Mouse (Mus musculus): ENCODE data around the gene Il1r1. TPM values are rescaled to one million over a fixed set of nuclear protein-coding genes. Genes with fewer than 3 reads are reported as not detected.

The Il1r1 gene
- polyA plus RNA-seq, 3 experiments from 2014 or later = 0.63 to 3.1 (median 0.67) TPM

DNA sequence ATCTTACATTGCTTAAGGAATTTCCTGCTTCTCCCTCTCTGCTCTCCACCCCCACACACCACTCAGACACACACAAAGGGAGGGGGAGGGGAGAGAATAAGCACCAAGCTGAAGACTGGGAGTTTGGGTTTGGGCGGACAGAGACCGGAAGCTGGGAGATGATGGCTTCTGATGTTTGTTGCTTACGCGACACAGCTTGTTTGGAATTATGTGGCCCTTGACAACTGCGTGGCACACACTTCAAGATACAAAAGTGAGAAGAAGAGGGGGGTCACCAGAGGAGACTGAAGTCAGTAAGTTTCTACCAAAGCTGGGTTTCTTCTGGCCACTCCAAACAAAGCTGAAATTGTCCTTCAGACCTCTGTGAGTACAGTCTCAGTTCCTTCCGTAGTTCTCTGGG lies 99.6 kb downstream of the Il1r1 start, which contains the start of gene Il1rl2:
Gene Il1rl2 (plus strand): TSS at position 154 of the 400 bp plus-strand sequence.
- peak; percentile 72 for ATAC-seq

DNA sequence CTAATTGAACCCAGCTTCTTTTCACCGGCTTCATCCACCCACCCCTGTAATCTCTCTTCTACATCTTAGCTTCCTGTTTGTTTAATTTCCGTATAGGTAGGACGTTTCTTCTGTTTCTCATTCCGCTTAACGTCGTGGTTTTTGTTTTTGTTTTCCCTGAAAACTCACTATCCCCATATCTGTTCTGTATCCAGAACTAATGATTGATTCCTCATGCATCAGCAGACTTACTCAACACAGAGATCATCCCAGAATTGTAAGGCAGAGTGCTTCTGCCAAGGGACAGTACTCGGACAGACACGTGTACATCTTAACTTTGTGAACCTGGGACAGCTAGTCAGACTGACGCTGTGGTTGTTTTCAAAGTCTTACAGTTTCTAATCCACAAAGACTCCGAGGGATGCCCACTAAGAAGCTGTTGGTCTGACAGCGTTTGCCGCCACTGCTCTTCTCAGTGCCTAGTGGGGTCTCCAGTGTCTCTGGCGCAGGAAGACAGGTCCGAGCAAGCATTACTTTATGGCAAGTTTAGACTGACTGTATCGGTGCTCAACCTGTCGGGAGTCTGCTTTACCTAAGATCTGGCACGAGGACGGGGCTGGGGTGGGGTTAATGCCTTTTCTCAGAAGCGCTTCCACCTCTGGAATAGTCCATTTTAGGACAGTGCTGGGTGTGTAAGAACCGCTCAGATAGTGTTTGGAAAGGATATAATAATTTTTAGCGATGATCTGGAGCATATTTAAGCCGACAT lies 100.2 kb downstream of the Il1r1 start:
- peak; percentile 78 for ATAC-seq

DNA sequence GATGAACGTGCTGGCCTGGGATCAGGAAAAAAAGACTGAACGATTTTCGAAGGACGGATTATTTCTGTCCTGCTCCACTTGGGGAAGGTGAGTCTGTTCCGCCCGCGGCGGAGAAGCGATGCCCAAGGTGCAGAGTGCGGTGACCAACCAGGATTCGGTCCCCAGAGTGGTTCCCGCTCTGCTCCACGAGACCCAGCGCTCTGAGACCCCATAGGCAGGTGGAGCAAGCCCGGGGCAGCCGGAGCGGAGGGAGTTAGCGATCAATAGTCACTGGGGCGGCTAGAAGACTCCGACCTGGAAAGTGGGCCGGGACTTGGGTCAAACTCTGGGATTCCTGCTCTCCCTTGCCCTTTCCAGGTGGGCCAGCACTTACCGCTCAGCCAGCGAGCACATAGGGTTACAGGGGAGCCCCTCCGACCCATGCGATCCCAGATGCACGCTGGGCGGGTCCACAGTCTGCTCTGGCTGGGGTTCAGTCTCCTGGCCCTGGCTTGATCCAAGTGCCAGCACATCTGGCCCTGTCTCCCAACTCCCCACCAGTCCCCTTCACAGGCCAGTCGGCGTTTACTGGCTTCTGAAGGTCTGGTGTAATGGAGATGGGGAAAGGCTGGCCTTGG lies 100.9 kb downstream of the Il1r1 start:
- ATAC-seq = no peak

DNA sequence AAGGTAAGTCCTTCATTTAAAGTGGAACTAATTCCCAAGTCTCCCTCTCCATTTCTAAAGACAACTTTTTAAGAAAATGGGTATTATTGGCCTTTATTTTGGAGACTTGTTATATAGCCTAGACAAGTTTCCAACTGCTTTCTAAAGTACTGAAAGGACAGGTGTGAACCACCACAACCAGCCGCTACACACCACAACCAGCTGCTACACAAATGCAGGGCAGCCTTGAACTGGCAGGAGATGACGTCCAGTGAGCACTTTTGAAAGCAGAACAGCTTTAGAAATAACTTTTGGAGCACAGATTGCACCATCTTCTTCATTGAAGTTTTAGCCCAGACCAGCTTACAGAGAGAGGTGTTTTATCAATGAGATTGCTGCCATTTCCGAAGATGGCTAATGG lies 102.7 kb downstream of the Il1r1 start:
- ATAC-seq = no peak

DNA sequence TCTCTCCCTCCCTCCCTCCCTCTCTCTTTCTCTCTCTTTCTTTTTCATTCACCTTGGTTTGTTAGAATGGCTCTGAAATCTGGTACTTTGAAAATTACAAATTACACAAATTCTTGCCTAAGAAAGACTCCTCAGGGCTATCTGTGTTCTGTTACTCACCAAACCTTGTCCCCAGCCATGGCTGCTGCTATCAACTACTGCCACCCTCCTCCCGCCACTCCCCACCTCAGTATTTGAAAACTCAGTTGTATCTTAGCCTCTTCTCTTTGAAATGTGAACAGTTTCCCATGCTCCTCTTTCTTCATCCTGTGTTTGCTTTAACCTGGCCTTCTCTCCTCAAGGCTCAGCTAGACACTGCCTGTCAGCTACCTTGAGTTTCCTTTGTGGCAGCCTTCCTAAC lies 104.6 kb downstream of the Il1r1 start:
- ATAC-seq = no peak

DNA sequence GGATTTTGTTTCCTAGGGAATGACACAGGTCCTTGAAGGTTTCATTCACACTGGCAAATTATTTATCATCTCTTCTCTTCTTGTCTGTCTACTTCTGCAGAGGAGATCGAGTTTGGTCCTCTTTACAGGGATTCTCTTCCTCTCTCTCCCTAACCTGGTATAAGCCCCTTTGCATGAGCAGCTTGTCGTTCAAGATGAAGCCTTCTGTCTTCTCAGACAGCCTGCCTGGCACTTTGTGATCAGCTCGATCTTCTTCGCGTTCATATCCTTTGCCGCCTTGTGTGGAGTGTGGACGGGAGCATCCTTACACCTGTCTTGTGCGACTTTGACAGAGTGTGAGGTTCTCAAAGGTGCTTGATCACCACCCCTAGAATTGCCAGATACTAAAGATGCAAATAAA lies 105.3 kb downstream of the Il1r1 start:
- no peak for ATAC-seq

DNA sequence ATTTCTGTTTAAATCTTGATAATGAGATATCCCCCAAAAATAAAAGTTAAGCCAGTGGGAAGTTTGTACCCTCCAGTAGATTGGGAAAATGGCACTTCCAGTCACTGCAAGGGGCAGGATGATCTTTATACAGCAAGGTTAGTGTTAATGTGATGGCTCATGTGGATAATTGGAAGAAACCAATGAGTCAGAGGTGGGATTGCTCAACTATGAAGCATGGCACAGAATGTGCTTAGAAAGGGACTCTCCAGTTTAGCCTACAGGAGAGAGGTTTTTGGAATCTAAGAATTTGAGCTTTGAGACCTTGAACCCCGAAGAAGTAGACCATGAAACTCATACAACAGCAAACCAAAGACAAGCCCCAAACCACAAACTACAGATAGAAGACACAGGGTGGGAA lies 114.5 kb downstream of the Il1r1 start:
- no peak for ATAC-seq

DNA sequence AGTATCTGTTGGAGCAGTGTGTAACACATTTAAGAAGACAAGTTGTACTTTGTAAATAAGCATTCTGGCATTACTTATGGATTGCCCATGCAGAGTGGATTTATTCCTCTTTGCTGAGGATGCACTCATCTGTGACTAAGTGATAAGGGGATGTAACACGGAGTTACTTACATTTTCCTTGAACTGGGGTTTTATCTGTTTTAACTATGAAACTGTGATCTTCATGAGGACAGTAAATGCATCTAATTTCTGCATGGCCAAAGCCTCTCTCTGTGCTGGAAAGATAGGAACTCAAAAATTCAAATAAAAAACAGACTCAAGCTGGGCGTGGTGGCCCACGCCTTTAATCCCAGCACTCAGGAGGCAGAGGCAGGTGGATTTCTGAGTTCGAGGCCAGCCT lies 115.2 kb downstream of the Il1r1 start:
- ATAC-seq = no peak

DNA sequence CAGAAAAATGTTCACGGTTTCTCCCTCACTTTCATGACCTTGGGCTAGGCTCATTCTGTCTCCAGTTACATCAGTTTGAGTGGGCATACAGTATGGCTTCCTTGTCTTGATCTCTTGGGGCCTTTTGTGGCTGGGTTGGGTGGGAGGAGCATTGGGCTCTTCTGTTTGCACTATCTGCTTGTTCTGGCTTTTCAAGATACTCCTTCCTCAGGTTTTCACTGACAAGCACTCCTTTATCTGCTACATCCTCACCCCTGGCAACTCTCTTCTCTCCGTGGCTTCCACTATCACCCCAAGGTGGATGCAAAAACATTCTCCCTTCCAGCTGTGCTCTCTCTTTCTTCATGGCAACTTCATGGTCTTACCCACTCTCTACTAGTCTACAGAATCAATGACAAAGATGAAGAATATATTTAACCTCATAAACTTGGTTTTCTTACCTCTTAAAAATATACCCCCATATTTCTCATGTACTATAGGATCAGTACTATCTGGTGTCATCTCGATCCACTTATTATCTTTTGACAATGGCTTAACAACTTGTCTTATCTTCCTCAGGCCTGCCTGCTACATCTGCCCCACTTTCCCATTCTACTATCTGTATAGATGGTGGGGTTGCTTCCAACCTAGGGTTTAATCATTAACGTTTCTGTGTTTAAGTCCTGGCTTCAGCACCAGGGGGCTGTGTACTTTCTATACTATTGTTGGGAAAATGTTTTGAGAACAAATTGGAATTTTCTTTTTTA lies 127.5 kb downstream of the Il1r1 start:
- no peak for ATAC-seq

DNA sequence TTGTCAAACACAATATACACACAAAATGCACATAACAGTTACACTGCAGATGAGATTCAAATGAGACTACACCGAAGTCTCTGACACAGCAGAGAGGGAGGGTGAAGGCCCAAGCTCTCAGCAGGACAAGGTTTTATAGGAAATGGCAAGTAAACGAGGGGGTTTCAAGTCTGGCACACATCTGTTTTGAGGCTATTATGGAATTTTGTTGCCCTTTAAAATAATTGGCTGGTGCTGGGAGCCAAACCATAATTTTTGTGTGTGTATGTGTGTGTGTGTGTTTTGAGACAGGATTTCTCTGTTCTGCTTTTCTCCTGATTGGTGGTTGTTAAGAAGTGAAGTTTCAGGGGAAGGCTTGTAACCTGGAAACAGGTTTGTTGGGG lies 128.0 kb downstream of the Il1r1 start:
- ATAC-seq = no peak

DNA sequence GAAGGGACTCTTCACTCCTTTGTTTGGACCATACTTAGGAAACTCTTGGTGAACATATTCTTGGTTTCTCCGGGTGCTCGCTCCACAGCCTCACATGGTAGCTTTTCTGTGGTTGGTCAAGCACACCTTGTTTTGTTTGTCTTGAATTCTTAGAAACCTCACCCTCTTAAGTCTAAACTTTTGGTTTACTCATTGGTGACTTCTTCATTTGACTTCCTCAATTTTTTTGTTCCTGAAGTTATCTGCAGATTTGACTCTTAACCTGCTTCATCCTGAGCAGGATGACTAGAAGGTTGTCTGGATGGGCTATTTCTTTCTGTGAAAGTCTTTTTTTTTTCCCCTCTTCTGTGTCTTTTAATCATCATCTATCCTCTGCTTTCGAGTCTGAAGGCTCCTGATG lies 129.8 kb downstream of the Il1r1 start:
- ATAC-seq = no peak

DNA sequence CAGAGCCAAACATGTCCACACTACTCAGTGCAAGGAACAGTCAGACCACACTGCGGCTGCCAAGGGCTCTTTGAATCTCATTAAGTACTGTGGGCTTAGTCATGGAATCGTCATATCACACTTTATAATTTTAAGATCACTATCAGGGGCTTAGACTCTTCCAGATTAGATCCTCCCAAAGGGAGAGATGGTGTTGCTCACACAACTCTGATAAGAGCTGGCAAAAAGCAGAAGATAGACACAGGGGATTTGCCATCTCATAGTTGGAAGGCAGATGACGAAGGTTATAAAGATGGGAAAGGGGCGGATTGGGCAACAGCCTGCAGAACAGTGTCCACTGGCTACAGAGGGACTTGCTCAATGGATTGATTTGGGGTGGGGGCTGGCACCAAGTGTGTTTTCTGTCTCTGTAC lies 130.6 kb downstream of the Il1r1 start:
- ATAC-seq = no peak

DNA sequence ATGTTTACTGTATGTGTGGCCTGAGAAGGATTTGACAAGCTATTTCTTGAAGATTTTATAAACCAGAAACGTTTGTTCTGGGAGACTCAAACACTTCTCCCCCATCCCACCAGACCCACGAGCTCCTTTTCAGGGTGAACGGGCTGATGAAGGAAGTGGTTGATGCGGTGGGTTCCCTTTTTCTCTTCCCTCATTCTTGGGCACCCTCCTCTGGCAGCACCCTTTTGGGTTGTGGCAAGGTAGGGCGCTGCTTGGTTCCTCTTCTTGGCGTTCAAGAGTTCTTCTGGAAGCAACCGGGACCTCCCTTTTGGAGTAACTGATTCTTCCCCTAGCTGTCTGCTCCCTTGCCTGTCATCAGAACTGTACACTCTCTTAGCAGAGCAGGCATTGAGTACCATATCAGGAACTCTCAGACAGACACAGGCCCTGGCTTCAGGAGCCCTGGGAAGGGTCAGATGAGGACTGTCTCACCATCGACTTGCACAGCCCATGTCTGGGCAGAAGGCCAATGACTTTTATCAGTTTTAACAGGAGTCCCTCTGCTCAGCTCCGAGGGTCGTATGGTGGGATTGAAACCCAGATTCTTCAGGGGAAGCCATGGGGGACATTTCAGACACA lies 131.1 kb downstream of the Il1r1 start:
- ATAC-seq = no peak

DNA sequence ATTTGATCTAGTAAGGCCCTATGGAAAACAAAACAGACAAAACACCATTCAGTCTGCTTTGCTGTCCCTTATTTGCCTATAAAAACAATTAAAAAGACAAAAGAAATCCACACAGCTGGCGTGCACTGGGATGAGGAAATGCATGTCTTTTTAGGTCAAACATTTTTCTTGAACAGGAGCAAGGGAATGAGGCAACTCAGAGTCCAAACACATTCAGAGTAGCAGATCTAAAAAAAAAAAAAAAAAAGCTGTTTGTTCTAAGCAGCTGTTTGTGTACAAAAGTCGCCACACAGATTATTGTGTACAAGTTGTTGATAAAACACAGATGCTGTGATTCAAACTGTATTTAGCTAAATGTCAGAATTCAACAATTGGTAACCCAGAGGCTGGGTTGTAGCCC lies 133.0 kb downstream of the Il1r1 start:
- ATAC-seq = no peak

DNA sequence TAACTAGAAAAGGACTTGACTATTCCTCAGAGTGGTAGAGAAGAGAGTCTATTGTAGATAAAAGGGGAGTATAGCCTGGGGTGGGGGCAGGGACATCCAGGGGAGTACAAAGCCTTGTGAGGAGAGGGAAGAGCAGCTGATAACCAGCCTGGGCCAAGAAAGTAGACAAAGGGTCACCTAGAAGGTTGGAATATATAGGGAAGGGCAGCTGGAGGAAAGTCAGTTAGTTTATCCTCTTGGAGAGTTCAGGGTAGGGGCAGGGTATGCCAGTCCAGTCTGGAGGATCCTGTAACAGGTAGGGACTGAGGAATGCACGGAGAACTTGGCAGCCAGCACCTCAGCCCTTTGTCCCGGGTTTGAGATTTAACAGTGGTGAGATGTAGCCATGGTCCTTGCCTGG lies 133.5 kb downstream of the Il1r1 start:
- ATAC-seq = no peak

DNA sequence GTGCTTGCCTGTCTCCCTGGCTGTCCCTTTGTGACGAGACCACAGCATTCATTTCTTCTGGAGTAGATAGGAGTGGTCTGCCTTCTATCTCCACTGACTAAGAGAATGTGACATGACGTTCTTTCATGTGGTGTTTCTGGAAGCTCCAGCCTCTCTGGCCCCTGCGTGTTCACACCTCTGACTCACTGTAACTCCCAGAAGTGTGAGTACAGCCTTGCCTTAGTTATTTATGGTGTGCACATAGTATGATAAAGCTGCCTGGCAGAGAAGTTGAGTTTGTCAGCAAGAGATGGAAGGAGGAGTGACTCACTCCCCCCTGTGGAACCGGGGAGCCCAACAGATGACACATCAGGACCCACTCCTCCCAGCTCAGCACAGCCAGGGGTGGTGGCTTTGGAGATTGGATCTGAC lies 133.9 kb downstream of the Il1r1 start:
- no peak for ATAC-seq

DNA sequence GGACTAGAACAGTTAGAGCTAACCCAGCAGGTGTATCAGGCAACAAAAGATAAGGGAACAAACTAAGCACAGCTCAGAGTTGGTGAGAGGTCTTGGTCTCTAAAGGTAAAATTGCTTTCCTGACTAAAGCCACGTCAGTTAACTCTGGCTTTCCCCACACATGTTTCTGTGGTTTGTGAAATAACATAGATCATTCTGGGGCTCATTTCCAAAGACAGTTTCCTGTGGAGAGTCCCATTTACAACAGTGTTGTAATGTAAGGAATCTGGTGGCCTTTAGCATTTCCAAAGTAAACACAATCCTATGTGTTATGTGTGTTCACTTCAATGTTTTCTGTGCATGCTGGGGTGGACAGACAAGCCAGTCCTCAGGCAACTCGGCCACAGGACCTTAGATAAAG lies 134.9 kb downstream of the Il1r1 start:
- ATAC-seq = no peak

DNA sequence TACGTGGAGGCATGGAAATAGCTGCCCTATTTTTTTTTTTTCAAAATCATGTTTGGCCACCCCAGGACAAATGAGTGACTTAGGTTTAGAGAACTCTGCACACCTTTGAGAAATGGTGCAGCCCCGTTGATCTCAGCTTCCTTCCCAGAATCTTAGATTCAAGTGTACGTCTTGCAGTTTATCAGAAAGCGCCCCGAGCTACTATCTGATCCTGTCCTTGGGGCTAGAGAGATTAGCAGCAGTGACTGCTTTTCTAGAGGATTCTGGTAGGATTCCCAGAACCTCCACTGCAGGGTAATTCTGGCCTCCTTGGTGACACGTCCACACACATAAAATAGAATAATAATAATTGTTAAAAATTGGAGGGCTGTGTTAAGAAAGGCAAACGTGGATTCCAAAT lies 136.1 kb downstream of the Il1r1 start:
- no peak for ATAC-seq

DNA sequence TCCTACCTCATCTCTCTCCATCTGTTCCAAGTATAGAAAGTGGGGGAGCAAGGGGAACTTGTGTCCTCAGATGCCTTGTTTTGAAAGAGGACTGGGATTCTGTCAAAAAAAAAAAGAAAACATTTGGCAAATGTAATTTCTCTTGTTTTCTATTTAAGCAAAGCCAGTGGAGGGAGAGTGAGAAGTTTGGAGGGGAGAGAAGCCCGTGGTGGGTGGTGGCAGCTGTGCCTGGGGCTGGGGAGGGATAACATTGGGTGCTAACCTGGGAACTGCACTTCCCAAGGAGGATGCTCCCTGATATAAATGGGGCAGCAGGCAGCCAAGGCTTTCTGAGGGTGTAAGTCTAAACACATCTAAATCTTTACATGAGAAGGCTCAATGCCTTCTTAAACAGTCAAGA lies 136.7 kb downstream of the Il1r1 start:
- no peak for ATAC-seq

DNA sequence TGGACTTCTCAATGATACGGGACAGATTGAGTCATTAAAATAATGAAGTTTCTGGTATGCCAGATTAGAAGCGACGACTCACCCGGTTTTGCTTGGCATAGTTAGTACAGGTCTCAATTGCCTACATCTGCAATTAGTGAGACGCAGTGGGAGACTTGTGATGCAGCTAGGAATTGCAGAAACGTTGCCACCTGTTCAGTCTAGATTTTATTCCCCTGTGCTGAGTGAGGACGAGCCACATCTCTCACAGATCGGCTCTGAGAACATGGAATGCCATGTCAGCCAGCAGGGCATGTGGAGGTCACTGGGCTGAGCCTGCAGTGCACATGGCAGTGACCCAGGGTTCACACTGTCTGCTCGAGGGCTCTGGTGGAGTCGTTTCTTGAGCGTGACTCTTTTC lies 137.9 kb downstream of the Il1r1 start:
- no peak for ATAC-seq

All from inflammation-experienced regulatory T-cells, adult 6 months (primary cell).